Mouse (Mus musculus) spleen, adult 2 months (tissue): ENCODE results near the gene Ccdc58. TPM values are rescaled to one million over a fixed set of nuclear protein-coding genes. Genes with fewer than 3 reads are reported as not detected.
A peak's percentile ranks its signal among the peaks of the same experiment; 100 is the strongest.
"Not testable (repeated sequence)": the region's sequence is repeated elsewhere in the genome, so short reads cannot be mapped to it uniquely, and the experiment has no call there.

Experiments
- DNase-seq, 2 experiments: peaks; one replicate each; pipeline versions ENCODE4 v3.0.0 to v3.0.0-alpha.2; 2012 to 2021; ENCODE audit warnings: low spot score in 2 of 2, low read depth in 1 of 2
- H3K27ac ChIP-seq: fragments of 200-500 bp; 2 replicates; pipeline ENCODE4 v1.5.1; 2012; ENCODE audit warnings: low read length, inconsistent platforms; ENCODE audit not compliant: insufficient read depth
- H3K27me3 ChIP-seq: fragments of 200-500 bp; 2 replicates; pipeline ENCODE4 v1.6.1; 2012; ENCODE audit warnings: mild to moderate bottlenecking, moderate library complexity, low read length, inconsistent platforms; ENCODE audit not compliant: control insufficient read depth, insufficient read depth
- H3K36me3 ChIP-seq: fragments of 200-500 bp; 2 replicates; pipeline ENCODE4 v1.6.1; 2012; ENCODE audit warnings: mild to moderate bottlenecking, low read length, inconsistent platforms; ENCODE audit not compliant: control insufficient read depth, insufficient read depth
- H3K4me1 ChIP-seq: fragments of 200-500 bp; 2 replicates; pipeline ENCODE4 v1.6.1; 2011; ENCODE audit warnings: inconsistent platforms; ENCODE audit not compliant: control insufficient read depth, insufficient read depth, insufficient read length
- H3K4me3 ChIP-seq: fragments of 200-500 bp; 2 replicates; pipeline ENCODE4 v1.5.1; 2011; ENCODE audit warnings: mild to moderate bottlenecking, inconsistent platforms; ENCODE audit not compliant: insufficient read depth, insufficient read length; ENCODE audit errors: extremely low read depth
- CTCF ChIP-seq: fragments of 200-500 bp; IDR thresholded peaks from 2 replicates; pipeline ENCODE4 v1.5.1; 2011; ENCODE audit warnings: mild to moderate bottlenecking, inconsistent platforms; ENCODE audit not compliant: insufficient read depth, insufficient read length, insufficient replicate concordance; ENCODE audit errors: extremely low read depth
- POLR2A ChIP-seq: fragments of 200-500 bp; IDR thresholded peaks from 2 replicates; pipeline ENCODE4 v1.6.1; 2011; ENCODE audit warnings: low read depth, low read length, inconsistent platforms
- WGBS: fragments of 180-500 bp; shearing (Covaris S2); methylation state at CpG from one replicate; pipeline ENCODE4 v1.1.7; 2018; 5-methylcytosine and 5-hydroxymethylcytosine counted together
- polyA plus RNA-seq: library from polyadenylated mRNA; depleted of rRNA; stranded (reverse); fragments of >200 nt; gene quantifications from 2 replicates; pipeline ENCODE4 v1.2.3, GENCODE M21; 2012; rRNA removed

The Ccdc58 gene
- 2.4 and 2.6 TPM in 2 replicates for polyA plus RNA-seq

- TF ChIP-seq POLR2A (peak; percentile 97), CTCF (no peak)
- under 1% methylated on average over 81 of the region's 81 CpGs for WGBS
- H3K4me1 ChIP-seq = no peaks in the 10 kb centered on the region
These were observed at the start of gene Ccdc58, which contains the start of gene Fam162a for GRCm38 (mm10) chr16:36071450-36072379. Gene Ccdc58, plus strand, starts transcription at chr16:36071685. Gene Fam162a, minus strand, starts transcription at chr16:36071594.

GRCm38 (mm10) chr16:36028120-36028519 lies 43.4 kb upstream of the Ccdc58 start:
- 81% methylated on average over 2 of the region's 2 CpGs for WGBS
- H3K36me3 ChIP-seq = peaks cover 25% of the 10 kb centered on the region
- DNase-seq, H3K27me3 ChIP-seq, H3K4me3 ChIP-seq, H3K4me1 ChIP-seq, H3K27ac ChIP-seq: not testable (repeated sequence)

More at GRCm38 (mm10) chr16:36071450-36072379, at the start of gene Ccdc58, which contains the start of gene Fam162a:
- Histone ChIP-seq H3K27ac (peak within 1 kb of the TSS; percentile 94), H3K4me3 (peak within 1 kb of the TSS; percentile 75), H3K27me3 (no peaks in the 10 kb centered on the region), H3K36me3 (no peaks in the 10 kb centered on the region)
- peak; percentile 82 to 87 for DNase-seq

- DNase-seq = peak; percentile 88 to 93
- H3K27ac ChIP-seq = peak within 1 kb of the TSS; percentile 87
- under 1% methylated on average over 39 of the region's 39 CpGs for WGBS
- peaks cover 6% of the 10 kb centered on the region; the same call in 1 of the 2 replicates for H3K4me1 ChIP-seq
- H3K4me3 ChIP-seq = peak within 1 kb of the TSS; percentile 87
- no peaks in the 10 kb centered on the region for H3K27me3 ChIP-seq
- 0 out of 2 replicates have a peak, but pooled peaks cover 2% of the 10 kb centered on the region for H3K36me3 ChIP-seq
- TF ChIP-seq CTCF (no peak), POLR2A (peak; percentile 79)
These were observed 30.6 kb upstream of the Ccdc58 start, which contains the start of gene Wdr5b for GRCm38 (mm10) chr16:36040640-36041624. Gene Wdr5b, plus strand, starts transcription at chr16:36041190.

GRCm38 (mm10) chr16:36041625-36042020 lies 29.9 kb upstream of the Ccdc58 start:
- H3K27me3 ChIP-seq = no peaks in the 10 kb centered on the region
- peak overlapping the region; percentile 87 for H3K4me3 ChIP-seq
- 10% methylated on average over 11 of the region's 11 CpGs for WGBS
- no peak for DNase-seq
- H3K36me3 ChIP-seq = 0 out of 2 replicates have a peak, but pooled peaks cover under 1% of the 10 kb centered on the region
- H3K27ac ChIP-seq = peak overlapping the region; percentile 87
- no peak for TF ChIP-seq CTCF
- no peak for TF ChIP-seq POLR2A
- peaks cover 6% of the 10 kb centered on the region; the same call in 1 of the 2 replicates for H3K4me1 ChIP-seq

- no peak for TF ChIP-seq CTCF
- TF ChIP-seq POLR2A = no peak
- H3K27me3 ChIP-seq = no peaks in the 10 kb centered on the region
- H3K36me3 ChIP-seq = peaks cover 1% of the 10 kb centered on the region; the same call in 1 of the 2 replicates
- 94% methylated on average over 10 of the region's 10 CpGs for WGBS
- H3K4me1 ChIP-seq = peaks cover 6% of the 10 kb centered on the region; the same call in 1 of the 2 replicates
- H3K27ac ChIP-seq = no peak overlapping the region
- H3K4me3 ChIP-seq = no peak overlapping the region
- DNase-seq = no peak
These were observed 28.4 kb upstream of the Ccdc58 start for GRCm38 (mm10) chr16:36043073-36043472.

GRCm38 (mm10) chr16:36043964-36044363 lies 27.5 kb upstream of the Ccdc58 start:
- peaks cover 6% of the 10 kb centered on the region; the same call in 1 of the 2 replicates for H3K4me1 ChIP-seq
- no peaks in the 10 kb centered on the region for H3K27me3 ChIP-seq
- H3K36me3 ChIP-seq = peaks cover 4% of the 10 kb centered on the region
- 90% methylated on average over 4 of the region's 4 CpGs for WGBS
- DNase-seq = no peak
- no peak overlapping the region for H3K4me3 ChIP-seq
- H3K27ac ChIP-seq = no peak overlapping the region
- TF ChIP-seq CTCF (no peak), POLR2A (no peak)
